Mouse (Mus musculus): ENCODE results near the gene Acbd4.

Gene Acbd4

GRCm38 (mm10) chr11:103093306-103093705 is 8.2 kb upstream of the Acbd4 start:
- DNase-seq, result no peak

- DNase-seq, result no peak
Measured at GRCm38 (mm10) chr11:103093862-103094833, 7.3 kb upstream of the Acbd4 start.

GRCm38 (mm10) chr11:103095107-103095670 is 6.3 kb upstream of the Acbd4 start:
- no peak for DNase-seq

- no peak for DNase-seq
Measured at GRCm38 (mm10) chr11:103095801-103096200, 5.7 kb upstream of the Acbd4 start.

GRCm38 (mm10) chr11:103096979-103097894 is 4.2 kb upstream of the Acbd4 start:
- DNase-seq, result no peak

- peak in 1 of 2 experiments; percentile 50 for DNase-seq
Measured at GRCm38 (mm10) chr11:103098531-103099190, 2.8 kb upstream of the Acbd4 start.

GRCm38 (mm10) chr11:103099352-103099940 is 2.0 kb upstream of the Acbd4 start:
- no peak for DNase-seq

GRCm38 (mm10) chr11:103100361-103100760 is 1.1 kb upstream of the Acbd4 start:
- DNase-seq, result peak in 1 of 2 experiments; percentile 45

GRCm38 (mm10) chr11:103101866-103102501 is 502 bp downstream of the Acbd4 start:
- peak; percentile 81 to 89 for DNase-seq

GRCm38 (mm10) chr11:103102725-103103349 is 1.4 kb downstream of the Acbd4 start:
- peak; percentile 97 for DNase-seq

GRCm38 (mm10) chr11:103103621-103104020 is 2.1 kb downstream of the Acbd4 start:
- peak; percentile 43 to 63 for DNase-seq

- DNase-seq, result peak in 1 of 2 experiments; percentile 31
Measured at GRCm38 (mm10) chr11:103104469-103104868, 3.0 kb downstream of the Acbd4 start.

- peak; percentile 83 to 90 for DNase-seq
Measured at GRCm38 (mm10) chr11:103105180-103105725, 3.8 kb downstream of the Acbd4 start.

GRCm38 (mm10) chr11:103105810-103106209 is 4.3 kb downstream of the Acbd4 start:
- peak in 1 of 2 experiments; percentile 37 for DNase-seq

GRCm38 (mm10) chr11:103106386-103106785 is 4.9 kb downstream of the Acbd4 start:
- DNase-seq, result peak in 1 of 2 experiments; percentile 33

GRCm38 (mm10) chr11:103111301-103111700 is 9.8 kb downstream of the Acbd4 start:
- peak in 1 of 2 experiments; percentile 59 for DNase-seq

- peak; percentile 92 to 94 for DNase-seq
Measured at GRCm38 (mm10) chr11:103111881-103112551, 10.5 kb downstream of the Acbd4 start.

GRCm38 (mm10) chr11:103112552-103112912 is 11.1 kb downstream of the Acbd4 start:
- DNase-seq, result no peak

GRCm38 (mm10) chr11:103113005-103113404 is 11.5 kb downstream of the Acbd4 start:
- peak in 1 of 2 experiments; percentile 43 for DNase-seq

GRCm38 (mm10) chr11:103113771-103114170 is 12.3 kb downstream of the Acbd4 start:
- DNase-seq, result no peak

All from kidney, postnatal 36 days (tissue).